Mouse (Mus musculus): ENCODE measurements at regions not wholly inside any gene's neighbourhood (a gene's known extent, or its start where the extent isn't known, plus 50 kb on each side); places are given as distances from the start of the nearest gene placed in this dataset.

GRCm38 (mm10) chr5:97533733-97534132 lies 76.9 kb upstream of the Gk2 start:
- Histone ChIP-seq H3K4me2 (ENCODE audit: insufficient read depth, low read depth, poor library complexity, severe bottlenecking) (no peak overlapping the region), H3K4me1 (ENCODE audit: control insufficient read depth in 1 of 2, insufficient read depth in 2 of 2) (no peaks in the 10 kb centered on the region), H3K79me2 (replicated peaks; ENCODE audit: control insufficient read depth, extremely low read depth, insufficient read depth, poor library complexity, severe bottlenecking) (no peaks in the 10 kb centered on the region), H3K9ac (ENCODE audit: insufficient read depth, low read depth) (no peak overlapping the region), H3K27ac (ENCODE audit: insufficient read depth, low read depth) (no peak overlapping the region), H3K4me3 (replicated peaks in 1 of 3; ENCODE audit: low read depth in 2 of 3, low read length in 2 of 3, poor library complexity in 1 of 3) (no peak overlapping the region), H3K27me3 (replicated peaks) (no peaks in the 10 kb centered on the region), H3K9me3 (replicated peaks; ENCODE audit: low read length) (no peaks in the 10 kb centered on the region), H3K36me3 (replicated peaks in 1 of 2; ENCODE audit: control insufficient read depth in 1 of 2, insufficient read depth in 1 of 2, low read length in 1 of 2) (no peaks in the 10 kb centered on the region)
- TF ChIP-seq ZC3H11A (IDR thresholded peaks at IDR 0.05; ENCODE audit: low read depth, low read length) (no peak), RAD21 (IDR thresholded peaks at IDR 0.05; ENCODE audit: low read depth, low read length) (no peak), NRF1 (IDR thresholded peaks at IDR 0.05; ENCODE audit: low read depth, low read length) (no peak), MYC (IDR thresholded peaks at IDR 0.05; ENCODE audit: low read depth, low read length) (no peak)
- in situ Hi-C loops (cut with MboI; ENCODE audit: low pct_ligation_motif_present, low pct_unique_long_range_greater_than_20kb, low sequenced_read_pairs) (no loop called here), dilution Hi-C loops (cut with MboI; ENCODE audit: extremely low pct_ligation_motif_present, extremely low pct_unique_long_range_greater_than_20kb, low sequenced_read_pairs) (no loop called here)
- DNase-seq (ENCODE audit: extremely low read depth): no peak

DNA sequence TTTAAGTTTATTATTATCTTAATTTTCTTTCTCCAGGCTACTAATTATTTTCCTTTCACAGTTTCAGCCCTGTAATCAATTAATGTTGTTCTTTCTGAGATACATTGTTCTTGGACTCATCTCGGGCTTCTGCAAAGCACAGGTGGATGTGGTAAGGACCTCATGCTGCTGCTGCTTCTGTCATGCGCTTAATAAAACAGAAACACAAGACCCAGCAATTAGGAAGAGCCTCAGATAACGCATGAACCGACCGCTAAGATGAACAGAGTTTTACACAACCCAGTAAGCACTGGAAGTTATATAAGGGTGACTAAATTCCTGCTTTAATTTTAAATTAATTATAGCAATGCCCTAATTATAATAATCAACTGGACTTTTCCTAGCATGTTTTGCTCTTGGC lies 70.7 kb upstream of the Gk2 start:
- no peak for TF ChIP-seq USF2 (conservative IDR thresholded peaks at IDR 0.05; ENCODE audit: low read depth, low read length)
- no peak for TF ChIP-seq CHD1 (IDR thresholded peaks at IDR 0.05; ENCODE audit: low read depth, low read length)
- no peak for TF ChIP-seq TCF12 (IDR thresholded peaks at IDR 0.05; ENCODE audit: low read depth, low read length)
- TF ChIP-seq CHD2 (IDR thresholded peaks at IDR 0.05; ENCODE audit: low read length): no peak
- no peak for TF ChIP-seq MXI1 (IDR thresholded peaks at IDR 0.05; ENCODE audit: low read depth, low read length)
- TF ChIP-seq ZMIZ1 (IDR thresholded peaks at IDR 0.05; ENCODE audit: low read depth, low read length): no peak
- no peak for TF ChIP-seq POLR2AphosphoS2 (IDR thresholded peaks at IDR 0.05; ENCODE audit: low read depth, low read length)
- no peak for TF ChIP-seq ETS1 (conservative IDR thresholded peaks at IDR 0.05; ENCODE audit: low read depth, low read length)
- no peak for TF ChIP-seq MAZ (IDR thresholded peaks at IDR 0.05; ENCODE audit: low read depth, low read length)
- no peak for TF ChIP-seq TBP (conservative IDR thresholded peaks at IDR 0.05; ENCODE audit: low read depth, low read length)
- TF ChIP-seq MEF2A (IDR thresholded peaks at IDR 0.05; ENCODE audit: borderline replicate concordance, low read depth, low read length): no peak
- no peak for TF ChIP-seq ZKSCAN1 (IDR thresholded peaks at IDR 0.05; ENCODE audit: borderline replicate concordance, low read depth, low read length)
- no peak for TF ChIP-seq KAT2A (IDR thresholded peaks at IDR 0.05; ENCODE audit: insufficient replicate concordance, low read length)
- TF ChIP-seq USF1 (IDR thresholded peaks at IDR 0.05; ENCODE audit: low read depth, low read length): no peak
- Histone ChIP-seq H3K79me2 (replicated peaks; ENCODE audit: control insufficient read depth, extremely low read depth, insufficient read depth, poor library complexity, severe bottlenecking) (no peaks in the 10 kb centered on the region), H3K27ac (ENCODE audit: insufficient read depth, low read depth) (no peak overlapping the region), H3K4me3 (replicated peaks in 1 of 3; ENCODE audit: low read depth in 2 of 3, low read length in 2 of 3, poor library complexity in 1 of 3) (no peak overlapping the region), H3K9ac (ENCODE audit: insufficient read depth, low read depth) (no peak overlapping the region), H3K36me3 (replicated peaks in 1 of 2; ENCODE audit: control insufficient read depth in 1 of 2, insufficient read depth in 1 of 2, low read length in 1 of 2) (no peaks in the 10 kb centered on the region), H3K27me3 (replicated peaks) (no peaks in the 10 kb centered on the region), H3K4me2 (ENCODE audit: insufficient read depth, low read depth, poor library complexity, severe bottlenecking) (no peak overlapping the region), H3K4me1 (ENCODE audit: control insufficient read depth in 1 of 2, insufficient read depth in 2 of 2) (peaks cover 0 to 4% of the 10 kb centered on the region in 2 experiments; a peak in 2 of 4 replicates), H3K9me3 (replicated peaks; ENCODE audit: low read length) (no peaks in the 10 kb centered on the region)
- in situ Hi-C loops (cut with MboI; ENCODE audit: low pct_ligation_motif_present, low pct_unique_long_range_greater_than_20kb, low sequenced_read_pairs): no loop called here
- DNase-seq (ENCODE audit: extremely low read depth): no peak
- dilution Hi-C loops (cut with MboI; ENCODE audit: extremely low pct_ligation_motif_present, extremely low pct_unique_long_range_greater_than_20kb, low sequenced_read_pairs): no loop called here
